In the genomic region with DNA sequence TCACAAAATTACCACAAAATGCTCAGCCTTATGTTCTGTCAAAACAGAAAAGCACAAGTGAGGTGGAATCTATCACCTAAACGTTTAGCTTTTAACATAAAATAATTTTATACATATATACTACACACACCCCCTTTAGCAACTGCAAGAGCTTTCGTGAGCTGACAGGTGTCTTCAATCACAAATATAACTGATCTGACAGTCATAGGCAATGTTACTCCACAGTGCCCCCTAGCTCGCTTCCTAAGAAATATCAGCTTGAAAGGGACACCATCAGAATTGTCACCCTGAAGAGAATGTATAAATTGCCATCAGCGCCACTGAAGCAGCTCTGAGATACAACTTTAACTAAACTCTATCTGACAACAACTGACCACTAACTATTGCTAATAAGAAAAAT, we compare ENCODE assay signal across 8 mouse cellular contexts. TPM values are rescaled to one million over a fixed set of nuclear protein-coding genes. Genes with fewer than 3 reads are reported as not detected.
DNase-seq lines count a peak whose midpoint lies in the region; ATAC-seq lines count a peak whose summit lies in the region.

No protein-coding gene starts in this region.

- 0 out of 2 replicates have a peak overlapping the region, but pooled peaks have one; percentile 25 for H3K4me2 ChIP-seq in hindbrain, embryonic 16.5 days (ENCODE audit: low read length)

- peak overlapping the region; percentile 92; the same call in 1 of the 2 replicates for H3K4me3 ChIP-seq in forebrain, embryonic 10.5 days
- no peak overlapping the region for H3K4me3 ChIP-seq in hindbrain, embryonic 16.5 days (ENCODE audit: low read length)

- WGBS in forebrain, embryonic 10.5 days = 7% methylated on average over 4 of the region's 4 CpGs
- 4% methylated on average over 4 of the region's 4 CpGs for WGBS in hindbrain, embryonic 16.5 days

- H3K36me3 ChIP-seq in forebrain, embryonic 10.5 days (replicated peaks) = no peaks in the 10 kb centered on the region
- H3K36me3 ChIP-seq in hindbrain, embryonic 16.5 days (ENCODE audit: control insufficient read depth, insufficient read depth, low read length) = no peaks in the 10 kb centered on the region

- no peak overlapping the region for H3K9ac ChIP-seq in hindbrain, embryonic 16.5 days (ENCODE audit: low read depth, low read length)

- no peak for ATAC-seq in hindbrain, embryonic 16.5 days

- H3K27me3 ChIP-seq in forebrain, embryonic 10.5 days (ENCODE audit: poor library complexity, severe bottlenecking) = peaks cover 17% of the 10 kb centered on the region
- H3K27me3 ChIP-seq in hindbrain, embryonic 16.5 days (replicated peaks; ENCODE audit: control insufficient read depth, insufficient read depth, low read length) = no peaks in the 10 kb centered on the region

- no peaks in the 10 kb centered on the region for H3K9me3 ChIP-seq in forebrain, embryonic 10.5 days
- H3K9me3 ChIP-seq in hindbrain, embryonic 16.5 days (ENCODE audit: control insufficient read depth, low read length) = no peaks in the 10 kb centered on the region

- peak; percentile 24 for DNase-seq in ovary, postnatal 36 days (ENCODE audit: low spot score)
- DNase-seq in ovary, postnatal 10 days (ENCODE audit: low spot score) = no peak
- peak; percentile 77 for DNase-seq in c-Kit-positive CD71-negative TER-119-negative erythroid progenitor cells, embryonic 14.5 days (ENCODE audit: low read depth)
- peak; percentile 34 for DNase-seq in forebrain, embryonic 10.5 days (ENCODE audit: extremely low spot score, low spot score)
- DNase-seq in liver = peak; percentile 83
- DNase-seq in naive thymus-derived CD4-positive, alpha-beta T cell, adult 2 months (ENCODE audit: low read depth) = peak; percentile 91
- peak; percentile 14 for DNase-seq in testis, postnatal 14 days (ENCODE audit: low spot score)

- no peak overlapping the region for H3K27ac ChIP-seq in forebrain, embryonic 10.5 days
- H3K27ac ChIP-seq in hindbrain, embryonic 16.5 days (ENCODE audit: low read depth, low read length) = no peak overlapping the region

- H3K4me1 ChIP-seq in forebrain, embryonic 10.5 days = peaks cover 20% of the 10 kb centered on the region
- peaks cover 13% of the 10 kb centered on the region for H3K4me1 ChIP-seq in hindbrain, embryonic 16.5 days (ENCODE audit: control insufficient read depth, insufficient read depth, low read depth, low read length)

RNA-seq across cellular contexts. Expression of gene Sik2, which starts 2.0 kb away (rescaled TPM):
- 18.2 and 19.2 TPM in 2 replicates for polyA plus RNA-seq in forebrain, embryonic 10.5 days (2016; fragmentation: Nextera tagmentation; extraction: Ambion mirVana)
- 15.9 and 17.9 TPM in 2 replicates for polyA plus RNA-seq in hindbrain, embryonic 16.5 days (2015; fragmentation: Nextera tagmentation; extraction: Ambion mirVana)

RNA-seq across cellular contexts. Expression of gene Btg4, which starts 53.9 kb away (rescaled TPM):
- polyA plus RNA-seq in forebrain, embryonic 10.5 days (2016; fragmentation: Nextera tagmentation; extraction: Ambion mirVana) = not detected in 2 replicates
- polyA plus RNA-seq in hindbrain, embryonic 16.5 days (2015; fragmentation: Nextera tagmentation; extraction: Ambion mirVana) = not detected in 2 replicates
